Comparison of ENCODE assay signal across 17 mouse cellular contexts in the genomic region with DNA sequence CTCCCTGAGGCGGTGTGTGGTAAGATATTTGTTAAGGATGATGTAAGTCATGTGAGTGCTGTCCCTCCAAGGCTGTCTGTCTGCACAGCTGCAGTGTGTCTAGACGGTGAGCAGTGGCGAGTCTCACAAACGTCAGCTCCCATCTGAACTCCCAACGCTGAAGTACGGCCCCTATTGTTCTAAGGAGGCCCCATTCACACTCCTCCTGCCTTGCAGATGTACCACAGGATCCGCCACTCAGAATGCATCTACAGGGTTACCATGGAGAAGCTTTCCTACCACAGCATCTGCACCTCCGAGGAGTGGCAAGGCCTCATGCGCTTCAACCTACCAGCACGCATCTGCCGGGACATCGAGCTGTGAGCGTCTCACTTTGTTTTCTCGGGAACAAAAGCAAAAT. TPM values are rescaled to one million over a fixed set of nuclear protein-coding genes. Genes with fewer than 3 reads are reported as not detected.
DNase-seq lines count a peak whose midpoint lies in the region; ATAC-seq lines count a peak whose summit lies in the region.
"Had no signal": no experiment of that assay in that cellular context is flagged by ENCODE, and none has a peak within 500 bp of the region (broad histone marks: within the 10 kb centered on the region; RNA-seq: fewer than 3 reads in every experiment).

No protein-coding gene starts in this region.

- DNase-seq in hindbrain, embryonic 14.5 days (ENCODE audit: low spot score): no peak
- DNase-seq in forebrain, embryonic 10.5 days (ENCODE audit: extremely low spot score, low spot score): no peak
- DNase-seq in mesoderm, embryonic 11.5 days (ENCODE audit: low read depth, low spot score): peak; percentile 34
- DNase-seq in retina, embryonic 14.5 days (ENCODE audit: low spot score): peak; percentile 68
- DNase-seq in adrenal gland, adult (ENCODE audit: inconsistent age in 2 of 2, low spot score in 1 of 2): no peak
- no peak for DNase-seq in kidney, adult 18-20 months
- DNase-seq in left cerebral cortex, postnatal 4 days: no peak
- DNase-seq: cerebellum, adult 11-12 months; heart, adult 11 months; kidney, adult 8-10 months; kidney, postnatal 36 days had no signal

- H3K36me3 ChIP-seq in hindbrain, embryonic 12.5 days: 0 out of 2 replicates have a peak, but pooled peaks cover 6% of the 10 kb centered on the region
- peaks cover 37% of the 10 kb centered on the region for H3K36me3 ChIP-seq in hindbrain, embryonic 14.5 days (replicated peaks; ENCODE audit: control insufficient read depth, insufficient read depth)
- no peaks in the 10 kb centered on the region for H3K36me3 ChIP-seq in forebrain, embryonic 10.5 days (replicated peaks)
- H3K36me3 ChIP-seq: heart, embryonic 15.5 days; liver, embryonic 12.5 days; lung, embryonic 15.5 days; stomach, embryonic 15.5 days had no signal

- WGBS in hindbrain, embryonic 12.5 days: 34% methylated on average over 14 of the region's 14 CpGs
- WGBS in hindbrain, embryonic 14.5 days: 21% methylated on average over 14 of the region's 14 CpGs
- WGBS in forebrain, embryonic 10.5 days: 76% methylated on average over 14 of the region's 14 CpGs

- H3K4me3 ChIP-seq in hindbrain, embryonic 12.5 days: no peak overlapping the region
- H3K4me3 ChIP-seq in hindbrain, embryonic 14.5 days (replicated peaks; ENCODE audit: low read length): no peak overlapping the region
- no peak overlapping the region for H3K4me3 ChIP-seq in forebrain, embryonic 10.5 days
- H3K4me3 ChIP-seq: heart, embryonic 15.5 days; liver, embryonic 12.5 days; lung, embryonic 15.5 days; neural tube, embryonic 13.5 days; stomach, embryonic 15.5 days had no signal

- H3K4me1 ChIP-seq in hindbrain, embryonic 12.5 days: peaks cover 6% of the 10 kb centered on the region
- peaks cover 4% of the 10 kb centered on the region; the same call in 1 of the 2 replicates for H3K4me1 ChIP-seq in hindbrain, embryonic 14.5 days (replicated peaks; ENCODE audit: control insufficient read depth, insufficient read depth, low read length)
- H3K4me1 ChIP-seq in forebrain, embryonic 10.5 days: peaks cover 11% of the 10 kb centered on the region
- H3K4me1 ChIP-seq: heart, embryonic 15.5 days; liver, embryonic 12.5 days; lung, embryonic 15.5 days; stomach, embryonic 15.5 days had no signal

- H3K9me3 ChIP-seq in hindbrain, embryonic 12.5 days (replicated peaks): no peaks in the 10 kb centered on the region
- no peaks in the 10 kb centered on the region for H3K9me3 ChIP-seq in hindbrain, embryonic 14.5 days (ENCODE audit: control insufficient read depth, low read length)
- no peaks in the 10 kb centered on the region for H3K9me3 ChIP-seq in forebrain, embryonic 10.5 days
- H3K9me3 ChIP-seq: heart, embryonic 15.5 days; liver, embryonic 12.5 days; lung, embryonic 15.5 days; neural tube, embryonic 13.5 days; stomach, embryonic 15.5 days had no signal

- ATAC-seq in hindbrain, embryonic 12.5 days (ENCODE audit: low FRiP score): peak; percentile 81
- no peak; the same call in 1 of the 2 replicates for ATAC-seq in hindbrain, embryonic 14.5 days (ENCODE audit: low FRiP score)
- ATAC-seq: liver, embryonic 12.5 days had no signal

- H3K27me3 ChIP-seq in hindbrain, embryonic 12.5 days: no peaks in the 10 kb centered on the region
- no peaks in the 10 kb centered on the region for H3K27me3 ChIP-seq in hindbrain, embryonic 14.5 days (ENCODE audit: control insufficient read depth, insufficient read depth, low read length)
- no peaks in the 10 kb centered on the region for H3K27me3 ChIP-seq in forebrain, embryonic 10.5 days (ENCODE audit: poor library complexity, severe bottlenecking)
- H3K27me3 ChIP-seq: heart, embryonic 15.5 days; liver, embryonic 12.5 days; lung, embryonic 15.5 days; neural tube, embryonic 13.5 days; stomach, embryonic 15.5 days had no signal

- peak overlapping the region; percentile 30; the same call in 1 of the 2 replicates for H3K27ac ChIP-seq in hindbrain, embryonic 12.5 days
- H3K27ac ChIP-seq in hindbrain, embryonic 14.5 days: no peak overlapping the region
- H3K27ac ChIP-seq in forebrain, embryonic 10.5 days: peak overlapping the region; percentile 54; the same call in 1 of the 2 replicates
- H3K27ac ChIP-seq: heart, embryonic 15.5 days; liver, embryonic 12.5 days; lung, embryonic 15.5 days; neural tube, embryonic 13.5 days; stomach, embryonic 15.5 days had no signal

- intact Hi-C loops in left cerebral cortex, postnatal 4 days (cut with DNase I): no loop called here

- H3K9ac ChIP-seq in hindbrain, embryonic 12.5 days: 0 out of 2 replicates have a peak overlapping the region, but pooled peaks have one; percentile 1
- H3K9ac ChIP-seq in hindbrain, embryonic 14.5 days: no peak overlapping the region
- H3K9ac ChIP-seq: heart, embryonic 15.5 days; liver, embryonic 12.5 days; lung, embryonic 15.5 days; neural tube, embryonic 13.5 days; stomach, embryonic 15.5 days had no signal

- H3K4me2 ChIP-seq in hindbrain, embryonic 12.5 days (replicated peaks): no peak overlapping the region
- H3K4me2 ChIP-seq in hindbrain, embryonic 14.5 days (replicated peaks): no peak overlapping the region
- H3K4me2 ChIP-seq: heart, embryonic 15.5 days; liver, embryonic 12.5 days; lung, embryonic 15.5 days; neural tube, embryonic 13.5 days; stomach, embryonic 15.5 days had no signal

RNA-seq across cellular contexts. Expression of gene 1700010I14Rik, which starts 26.5 kb away (rescaled TPM):
- polyA plus RNA-seq in hindbrain, embryonic 12.5 days (2016; fragmentation: Nextera tagmentation; extraction: Ambion mirVana): 2.0 and 2.3 TPM in 2 replicates
- 1.5 and 1.9 TPM in 2 replicates for polyA plus RNA-seq in hindbrain, embryonic 14.5 days (2014; fragmentation: Nextera tagmentation; extraction: Ambion mirVana)
- polyA plus RNA-seq in forebrain, embryonic 10.5 days (2016; fragmentation: Nextera tagmentation; extraction: Ambion mirVana): 2.8 and 3.1 TPM in 2 replicates
- 1 to 10 TPM; 1.9 to 2.2 TPM for total RNA-seq in left cerebral cortex, postnatal 4 days (2021)

Comparison
In these comparisons a context has a peak if more than half of its experiments do, and no peak if none do; other contexts are left out.
1. DNase-seq: peak in mesoderm, embryonic 11.5 days (single experiment) and retina, embryonic 14.5 days (single experiment); none in hindbrain, embryonic 14.5 days (single experiment), forebrain, embryonic 10.5 days (single experiment), adrenal gland, adult (0 of 2), kidney, adult 18-20 months (single experiment) and left cerebral cortex, postnatal 4 days (single experiment).